Mouse (Mus musculus): ENCODE results near the gene Prdm12. TPM values are rescaled to one million over a fixed set of nuclear protein-coding genes. Genes with fewer than 3 reads are reported as not detected.
A peak's percentile ranks its signal among the peaks of the same experiment; 100 is the strongest.
"Not testable (repeated sequence)": the region's sequence is repeated elsewhere in the genome, so short reads cannot be mapped to it uniquely, and the experiment has no call there.

Gene Prdm12
- total RNA-seq, 1 experiment from 2014 or later: not detected

- no peak for ATAC-seq (replicated peaks in 1 of 2; ENCODE audit: insufficient read depth in 1 of 2, low FRiP score in 2 of 2, low TSS enrichment in 1 of 2, low read depth in 1 of 2, poor library complexity in 2 of 2, severe bottlenecking in 2 of 2)
Measured at GRCm38 (mm10) chr2:31638581-31639465, 1.0 kb upstream of the Prdm12 start.

GRCm38 (mm10) chr2:31639466-31639760, 424 bp upstream of the Prdm12 start:
- no peak for ATAC-seq (replicated peaks in 1 of 2; ENCODE audit: insufficient read depth in 1 of 2, low FRiP score in 2 of 2, low TSS enrichment in 1 of 2, low read depth in 1 of 2, poor library complexity in 2 of 2, severe bottlenecking in 2 of 2)

- ATAC-seq (replicated peaks in 1 of 2; ENCODE audit: insufficient read depth in 1 of 2, low FRiP score in 2 of 2, low TSS enrichment in 1 of 2, low read depth in 1 of 2, poor library complexity in 2 of 2, severe bottlenecking in 2 of 2): no peak
Measured at GRCm38 (mm10) chr2:31640609-31641507, 1.0 kb downstream of the Prdm12 start.

GRCm38 (mm10) chr2:31641508-31641830, 1.6 kb downstream of the Prdm12 start:
- no peak for ATAC-seq (replicated peaks in 1 of 2; ENCODE audit: insufficient read depth in 1 of 2, low FRiP score in 2 of 2, low TSS enrichment in 1 of 2, low read depth in 1 of 2, poor library complexity in 2 of 2, severe bottlenecking in 2 of 2)

GRCm38 (mm10) chr2:31641929-31642328, 2.1 kb downstream of the Prdm12 start:
- no peak for ATAC-seq (replicated peaks in 1 of 2; ENCODE audit: insufficient read depth in 1 of 2, low FRiP score in 2 of 2, low TSS enrichment in 1 of 2, low read depth in 1 of 2, poor library complexity in 2 of 2, severe bottlenecking in 2 of 2)

- ATAC-seq (replicated peaks in 1 of 2; ENCODE audit: insufficient read depth in 1 of 2, low FRiP score in 2 of 2, low TSS enrichment in 1 of 2, low read depth in 1 of 2, poor library complexity in 2 of 2, severe bottlenecking in 2 of 2): no peak
Measured at GRCm38 (mm10) chr2:31653971-31654853, 14.4 kb downstream of the Prdm12 start.

GRCm38 (mm10) chr2:31654854-31655559, 15.2 kb downstream of the Prdm12 start:
- no peak for ATAC-seq (replicated peaks in 1 of 2; ENCODE audit: insufficient read depth in 1 of 2, low FRiP score in 2 of 2, low TSS enrichment in 1 of 2, low read depth in 1 of 2, poor library complexity in 2 of 2, severe bottlenecking in 2 of 2)

GRCm38 (mm10) chr2:31656374-31656773, 16.5 kb downstream of the Prdm12 start:
- ATAC-seq (replicated peaks in 1 of 2; ENCODE audit: insufficient read depth in 1 of 2, low FRiP score in 2 of 2, low TSS enrichment in 1 of 2, low read depth in 1 of 2, poor library complexity in 2 of 2, severe bottlenecking in 2 of 2): no peak

GRCm38 (mm10) chr2:31662939-31663803, 23.3 kb downstream of the Prdm12 start:
- ATAC-seq (replicated peaks in 1 of 2; ENCODE audit: insufficient read depth in 1 of 2, low FRiP score in 2 of 2, low TSS enrichment in 1 of 2, low read depth in 1 of 2, poor library complexity in 2 of 2, severe bottlenecking in 2 of 2): no peak

GRCm38 (mm10) chr2:31663804-31664180, 24.0 kb downstream of the Prdm12 start:
- ATAC-seq (replicated peaks in 1 of 2; ENCODE audit: insufficient read depth in 1 of 2, low FRiP score in 2 of 2, low TSS enrichment in 1 of 2, low read depth in 1 of 2, poor library complexity in 2 of 2, severe bottlenecking in 2 of 2): no peak

- no peak for ATAC-seq (replicated peaks in 1 of 2; ENCODE audit: insufficient read depth in 1 of 2, low FRiP score in 2 of 2, low TSS enrichment in 1 of 2, low read depth in 1 of 2, poor library complexity in 2 of 2, severe bottlenecking in 2 of 2)
Measured at GRCm38 (mm10) chr2:31667332-31667731, 27.5 kb downstream of the Prdm12 start.

GRCm38 (mm10) chr2:31670551-31671035, 30.8 kb downstream of the Prdm12 start, which contains the start of gene Exosc2:
TSS of gene Exosc2 (plus strand) at chr2:31670715.
- ATAC-seq (replicated peaks in 1 of 2; ENCODE audit: insufficient read depth in 1 of 2, low FRiP score in 2 of 2, low TSS enrichment in 1 of 2, low read depth in 1 of 2, poor library complexity in 2 of 2, severe bottlenecking in 2 of 2): peak; percentile 96

GRCm38 (mm10) chr2:31678641-31679040, 38.8 kb downstream of the Prdm12 start:
- no peak for ATAC-seq (replicated peaks in 1 of 2; ENCODE audit: insufficient read depth in 1 of 2, low FRiP score in 2 of 2, low TSS enrichment in 1 of 2, low read depth in 1 of 2, poor library complexity in 2 of 2, severe bottlenecking in 2 of 2)

- ATAC-seq (replicated peaks in 1 of 2; ENCODE audit: insufficient read depth in 1 of 2, low FRiP score in 2 of 2, low TSS enrichment in 1 of 2, low read depth in 1 of 2, poor library complexity in 2 of 2, severe bottlenecking in 2 of 2): not testable (repeated sequence)
Measured at GRCm38 (mm10) chr2:31681051-31681707, 41.3 kb downstream of the Prdm12 start.

- no peak for ATAC-seq (replicated peaks in 1 of 2; ENCODE audit: insufficient read depth in 1 of 2, low FRiP score in 2 of 2, low TSS enrichment in 1 of 2, low read depth in 1 of 2, poor library complexity in 2 of 2, severe bottlenecking in 2 of 2)
Measured at GRCm38 (mm10) chr2:31681731-31682235, 41.9 kb downstream of the Prdm12 start.

Measured in hematopoietic stem cell, adult 5-6 weeks (primary cell).